In genomic region chr9:14856922-14857654, GRCm38 (mm10) we compare ENCODE assay signal across 32 mouse cellular contexts. TPM values are rescaled to one million over a fixed set of nuclear protein-coding genes. Genes with fewer than 3 reads are reported as not detected.
DNase-seq lines count a peak whose midpoint lies in the region; ATAC-seq and TF ChIP-seq lines count a peak whose summit lies in the region.
"Had no signal": no experiment of that assay in that cellular context is flagged by ENCODE, and none has a peak within 500 bp of the region (broad histone marks: within the 10 kb centered on the region; RNA-seq: fewer than 3 reads in every experiment).

No protein-coding gene starts in this region.

- DNase-seq in cerebellum, adult 9-10 months: peak; percentile 4
- no peak for DNase-seq in cerebellum, adult 18-20 months
- peak; percentile 42 for DNase-seq in hindbrain, postnatal 0 days (ENCODE audit: low spot score)
- DNase-seq in adipocyte (ENCODE audit: low spot score): peak; percentile 26
- no peak for DNase-seq in spleen, postnatal 4 days (ENCODE audit: low spot score in 2 of 2)
- DNase-seq: B cell, adult 2 months; gastrocnemius, postnatal 36 days; kidney, adult 8-10 months; kidney, postnatal 10 days; lung, postnatal 4 days; right cerebral cortex, postnatal 14 days; spleen, adult 18-20 months had no signal

- H3K4me2 ChIP-seq in hindbrain, postnatal 0 days (ENCODE audit: low read depth, low read length): no peak overlapping the region
- H3K4me2 ChIP-seq in hindbrain, embryonic 13.5 days: no peak overlapping the region
- H3K4me2 ChIP-seq: embryonic facial prominence, embryonic 12.5 days; forebrain, embryonic 12.5 days; heart, embryonic 11.5 days; midbrain, embryonic 15.5 days; neural tube, embryonic 12.5 days had no signal

- H3K9me3 ChIP-seq in hindbrain, postnatal 0 days (ENCODE audit: low read length): no peaks in the 10 kb centered on the region
- 0 out of 2 replicates have a peak, but pooled peaks cover under 1% of the 10 kb centered on the region for H3K9me3 ChIP-seq in hindbrain, embryonic 13.5 days
- H3K9me3 ChIP-seq: embryonic facial prominence, embryonic 12.5 days; forebrain, embryonic 12.5 days; midbrain, embryonic 15.5 days; neural tube, embryonic 12.5 days had no signal

- no peak for ATAC-seq in hindbrain, postnatal 0 days
- ATAC-seq in hindbrain, embryonic 13.5 days (ENCODE audit: low FRiP score): no peak
- ATAC-seq in erythroid progenitor cell, adult 5-6 weeks (replicated peaks; ENCODE audit: low FRiP score, poor library complexity, severe bottlenecking): no peak
- ATAC-seq: midbrain, embryonic 15.5 days had no signal

- H3K27me3 ChIP-seq in hindbrain, postnatal 0 days (ENCODE audit: insufficient read depth, low read length): peaks cover 15% of the 10 kb centered on the region; the same call in 1 of the 2 replicates
- H3K27me3 ChIP-seq in hindbrain, embryonic 13.5 days: peaks cover 38% of the 10 kb centered on the region

- no peak for TF ChIP-seq CTCF in hindbrain, postnatal 0 days (IDR thresholded peaks at IDR 0.05; ENCODE audit: low read depth)

- H3K36me3 ChIP-seq in hindbrain, postnatal 0 days (ENCODE audit: insufficient read depth, low read length): no peaks in the 10 kb centered on the region
- no peaks in the 10 kb centered on the region for H3K36me3 ChIP-seq in hindbrain, embryonic 13.5 days
- H3K36me3 ChIP-seq: embryonic facial prominence, embryonic 12.5 days; forebrain, embryonic 12.5 days; midbrain, embryonic 15.5 days; neural tube, embryonic 12.5 days had no signal

- H3K27ac ChIP-seq in hindbrain, postnatal 0 days: no peak overlapping the region
- H3K27ac ChIP-seq in hindbrain, embryonic 13.5 days: no peak overlapping the region
- H3K27ac ChIP-seq: embryonic facial prominence, embryonic 12.5 days; forebrain, embryonic 12.5 days; midbrain, embryonic 15.5 days; neural tube, embryonic 12.5 days had no signal

- WGBS in hindbrain, postnatal 0 days: 31% methylated on average over 4 of the region's 4 CpGs
- 55% methylated on average over 4 of the region's 4 CpGs for WGBS in hindbrain, embryonic 13.5 days

- no peak overlapping the region for H3K4me3 ChIP-seq in hindbrain, postnatal 0 days (ENCODE audit: low read length)
- H3K4me3 ChIP-seq in hindbrain, embryonic 13.5 days: no peak overlapping the region
- H3K4me3 ChIP-seq: embryonic facial prominence, embryonic 12.5 days; forebrain, embryonic 12.5 days; midbrain, embryonic 15.5 days; neural tube, embryonic 12.5 days had no signal

- peaks cover 5% of the 10 kb centered on the region for H3K4me1 ChIP-seq in hindbrain, postnatal 0 days (ENCODE audit: insufficient read depth, low read length)
- peaks cover 15% of the 10 kb centered on the region for H3K4me1 ChIP-seq in hindbrain, embryonic 13.5 days (replicated peaks)

- H3K9ac ChIP-seq in hindbrain, postnatal 0 days (replicated peaks; ENCODE audit: low read length): no peak overlapping the region
- no peak overlapping the region for H3K9ac ChIP-seq in hindbrain, embryonic 13.5 days
- H3K9ac ChIP-seq: embryonic facial prominence, embryonic 12.5 days; forebrain, embryonic 12.5 days; midbrain, embryonic 15.5 days; neural tube, embryonic 12.5 days had no signal

RNA-seq across cellular contexts. Expression of gene Gpr83, which starts 2.9 kb away (rescaled TPM):
- 1.4 and 3.7 TPM in 2 replicates for total RNA-seq in hindbrain, postnatal 0 days (2014; rRNA removed)
- 1.8 TPM in 2 replicates for polyA plus RNA-seq in hindbrain, postnatal 0 days (2015; fragmentation: Nextera tagmentation; extraction: Ambion mirVana)
- polyA plus RNA-seq in hindbrain, embryonic 13.5 days (2015; fragmentation: Nextera tagmentation; extraction: Ambion mirVana): 0.70 and 1.1 TPM in 2 replicates
- not detected in 2 replicates for total RNA-seq in erythroid progenitor cell, adult 5-6 weeks (2015; ENCODE audit: low replicate concordance)
- 0.64 TPM in 1 of 2 replicates, not detected in the other for total RNA-seq in erythroid progenitor cell, adult 5-6 weeks (2017; ENCODE audit: low replicate concordance)
- total RNA-seq: adrenal gland, adult 18-20 months; gastrocnemius, postnatal 36 days; liver, adult 2 months; megakaryocyte-erythroid progenitor cell, adult 5-6 weeks had no signal
- polyA plus RNA-seq: heart, embryonic 11.5 days; liver, adult 2 months; urinary bladder, adult 2 months had no signal

RNA-seq across cellular contexts. Expression of gene Izumo1r, which starts 46.7 kb away (rescaled TPM):
- not detected in 2 replicates for total RNA-seq in hindbrain, postnatal 0 days (2014; rRNA removed)
- polyA plus RNA-seq in hindbrain, postnatal 0 days (2015; fragmentation: Nextera tagmentation; extraction: Ambion mirVana): not detected in 2 replicates
- not detected in 2 replicates for polyA plus RNA-seq in hindbrain, embryonic 13.5 days (2015; fragmentation: Nextera tagmentation; extraction: Ambion mirVana)
- total RNA-seq in erythroid progenitor cell, adult 5-6 weeks (2015; ENCODE audit: low replicate concordance): 2.5 TPM in 1 of 2 replicates, not detected in the other
- 7.1 TPM in 1 of 2 replicates, not detected in the other for total RNA-seq in erythroid progenitor cell, adult 5-6 weeks (2017; ENCODE audit: low replicate concordance)
- total RNA-seq: adrenal gland, adult 18-20 months; gastrocnemius, postnatal 36 days; heart, postnatal 10 days; layer of hippocampus, adult 18-20 months; layer of hippocampus, postnatal 14 days; left cerebral cortex, adult 8-10 months; liver, adult 2 months had no signal
- polyA plus RNA-seq: cortical plate, adult 2 months; forebrain, embryonic 12.5 days; heart, embryonic 11.5 days; hindbrain, embryonic 11.5 days; limb, embryonic 11.5 days; liver, embryonic 16.5 days; midbrain, embryonic 15.5 days; neural tube, embryonic 12.5 days; testis, adult 2 months had no signal

Comparison
In these comparisons a context has a peak if more than half of its experiments do, and no peak if none do; other contexts are left out.
1. DNase-seq: peak in cerebellum, adult 9-10 months (single experiment), hindbrain, postnatal 0 days (single experiment) and adipocyte (single experiment); none in cerebellum, adult 18-20 months (0 of 2) and spleen, postnatal 4 days (0 of 2).